Mouse (Mus musculus) small intestine, adult 2 months (tissue): ENCODE data around the gene Mcu.

Experiments used
- CTCF ChIP-seq: fragments of 200-500 bp; IDR thresholded peaks from 2 replicates; pipeline ENCODE4 v1.5.1; 2012; ENCODE audit warnings: low read depth, mild to moderate bottlenecking, control low read depth, inconsistent platforms, low read length, moderate library complexity, mixed read lengths; ENCODE audit not compliant: insufficient replicate concordance, insufficient read length; ENCODE audit errors: extremely low read depth
- POLR2A ChIP-seq: fragments of 200-500 bp; IDR thresholded peaks from 2 replicates; pipeline ENCODE4 v1.6.1; 2012; ENCODE audit warnings: low read depth, mild to moderate bottlenecking, control low read depth, inconsistent platforms, low read length, moderate library complexity

- TF ChIP-seq CTCF (no peak), POLR2A (no peak)
These were observed 49.2 kb upstream of the Mcu start for GRCm38 (mm10) chr10:59665503-59666291.
